Mouse (Mus musculus) 416B (cell line): ENCODE results near the gene Klhdc8a.

ENCODE experiments used
- DNase-seq: peaks from one replicate; pipeline ENCODE4 v3.0.0; 2011; ENCODE audit warnings: low read depth

Klhdc8a gene

DNA sequence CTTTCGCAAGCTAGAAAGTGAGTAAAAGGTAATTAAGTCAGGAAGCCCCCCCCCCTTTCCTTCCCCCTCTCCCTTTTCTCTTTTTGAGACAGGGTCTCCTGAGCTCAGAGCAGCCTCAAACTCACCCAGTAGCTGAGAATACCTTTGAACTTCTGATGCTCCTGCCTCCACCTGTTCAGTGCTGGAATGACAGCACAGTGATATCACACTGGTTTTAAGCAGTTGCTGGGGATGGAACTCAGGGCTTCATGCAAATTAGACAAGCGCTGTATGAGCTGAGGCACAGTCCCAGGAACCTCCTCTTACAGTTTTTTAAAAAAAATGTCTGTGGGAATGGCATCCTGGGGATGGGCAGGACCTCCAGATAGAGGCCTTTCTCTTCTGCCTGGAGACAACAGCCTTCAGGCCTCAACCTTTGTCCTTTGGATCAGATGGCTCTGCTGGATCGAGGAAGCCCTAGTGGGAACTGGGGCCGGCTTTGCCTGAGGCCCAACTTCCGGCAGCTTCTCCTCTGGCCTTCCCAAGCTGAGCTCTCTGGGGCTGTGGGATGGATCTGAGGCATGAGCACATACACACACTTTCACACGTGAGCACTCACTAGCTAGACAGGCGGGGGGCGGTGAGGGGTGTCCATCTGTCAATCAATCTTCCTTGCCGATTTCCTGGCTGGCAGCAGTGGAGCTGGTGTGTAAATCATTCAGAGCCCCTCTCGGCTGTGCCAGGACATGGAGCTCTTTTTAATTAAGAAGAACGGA is 7.3 kb upstream of the Klhdc8a start:
- DNase-seq, result no peak

DNA sequence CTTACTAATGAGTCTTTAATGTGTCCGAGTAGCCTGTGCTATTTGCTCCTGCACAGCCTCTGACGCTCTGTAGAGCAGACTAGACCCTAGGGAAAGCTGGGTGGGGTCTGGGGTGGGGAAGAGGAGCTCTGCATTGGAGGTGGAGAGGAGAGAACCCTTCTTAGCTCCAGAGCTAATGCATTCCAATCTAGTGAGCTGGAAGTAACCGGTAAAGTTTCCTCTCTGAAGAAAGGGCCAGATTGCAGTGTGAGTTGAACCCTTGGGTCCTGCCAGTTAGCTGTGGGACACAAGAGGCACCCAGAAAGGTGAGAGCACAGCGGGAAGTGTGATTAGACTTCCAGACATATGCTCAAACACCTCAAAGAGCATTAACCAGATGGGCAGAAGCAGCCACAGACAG is 6.7 kb upstream of the Klhdc8a start:
- DNase-seq, result no peak

- no peak for DNase-seq
These were observed 5.9 kb upstream of the Klhdc8a start for GRCm38 (mm10) chr1:132292318-132293129.

- DNase-seq, result no peak
These were observed 2.9 kb upstream of the Klhdc8a start for GRCm38 (mm10) chr1:132295506-132295905.

GRCm38 (mm10) chr1:132296051-132296450 is 2.4 kb upstream of the Klhdc8a start:
- no peak for DNase-seq

DNA sequence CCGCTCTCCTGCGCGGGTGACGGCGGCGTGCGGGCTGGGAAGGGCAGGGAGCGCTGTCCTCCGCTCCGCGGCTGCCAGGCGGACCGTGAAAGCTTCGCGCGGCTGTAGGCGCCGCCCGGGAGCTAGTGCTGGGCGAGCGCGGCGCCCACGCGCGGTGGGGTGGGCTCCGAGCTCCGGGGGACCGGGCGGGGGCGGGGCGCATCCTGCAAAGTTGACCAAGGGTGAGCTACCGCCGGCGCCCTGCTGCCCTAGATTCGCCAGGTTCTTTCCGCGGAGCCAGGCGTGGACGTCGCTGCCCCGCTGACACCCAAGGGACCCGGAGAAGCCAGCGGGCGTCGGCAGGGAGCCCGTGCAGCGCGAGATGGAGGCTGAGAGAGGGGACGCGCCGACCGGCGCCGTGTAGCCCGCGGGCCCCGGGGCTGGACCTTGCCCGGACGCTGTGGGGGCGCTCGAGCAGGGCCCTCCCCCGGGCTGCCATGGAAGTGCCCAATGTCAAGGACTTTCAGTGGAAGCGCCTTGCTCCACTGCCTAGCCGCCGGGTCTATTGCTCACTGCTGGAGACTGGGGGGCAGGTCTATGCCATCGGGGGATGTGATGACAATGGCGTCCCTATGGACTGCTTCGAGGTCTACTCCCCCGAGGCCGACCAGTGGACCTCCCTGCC is 507 bp downstream of the Klhdc8a start:
- DNase-seq, result no peak

- DNase-seq, result no peak
These were observed 1.3 kb downstream of the Klhdc8a start for GRCm38 (mm10) chr1:132299744-132300143.

DNA sequence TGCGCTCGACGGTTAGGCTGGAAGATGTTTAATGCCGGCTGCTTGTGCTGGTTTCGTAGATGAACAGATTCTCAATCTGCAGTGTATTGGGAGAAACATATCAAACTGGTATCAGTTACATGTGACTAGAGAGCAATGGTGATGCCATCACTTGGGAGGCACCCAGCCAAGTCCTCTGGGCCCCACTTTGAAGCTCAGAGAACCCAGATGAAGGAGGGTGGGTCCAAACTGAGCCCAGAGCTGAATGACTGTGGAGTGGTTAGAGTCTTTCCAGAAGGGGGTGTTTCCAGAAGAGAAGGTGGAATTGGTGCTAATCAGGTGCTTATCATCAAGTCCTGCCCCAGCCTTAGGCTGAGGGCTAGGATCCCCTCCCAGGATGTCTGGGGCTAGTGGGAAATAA is 2.8 kb downstream of the Klhdc8a start:
- DNase-seq, result no peak

- no peak for DNase-seq
These were observed 4.0 kb downstream of the Klhdc8a start for GRCm38 (mm10) chr1:132302341-132302866.

DNA sequence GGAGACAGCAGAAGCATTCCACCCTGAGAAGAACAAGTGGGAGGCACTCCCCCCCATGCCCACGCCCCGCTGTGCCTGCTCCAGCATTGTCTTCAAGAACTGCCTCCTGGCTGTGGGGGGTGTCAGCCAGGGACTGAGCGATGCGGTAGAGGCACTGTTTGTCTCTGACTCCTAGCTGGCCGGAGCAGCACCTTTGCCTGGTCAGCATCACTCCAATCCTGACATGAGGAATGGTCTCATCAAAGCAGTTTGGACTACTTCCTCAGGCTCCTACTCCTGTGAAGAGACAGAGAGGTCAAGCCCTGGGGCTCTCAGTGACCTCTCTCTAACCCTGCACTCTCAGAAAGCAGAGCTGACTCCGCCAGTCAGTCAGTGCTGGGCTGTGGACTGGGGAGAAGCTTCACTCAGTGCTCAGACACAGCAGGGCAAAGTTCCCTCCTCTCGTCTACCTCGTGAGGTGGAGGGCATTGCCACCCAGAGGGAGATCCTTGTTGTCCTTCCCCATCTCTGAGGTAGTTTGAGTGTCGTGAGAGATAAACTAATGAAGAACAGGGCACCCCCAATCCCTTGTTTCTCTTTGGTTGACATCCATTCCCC is 6.3 kb downstream of the Klhdc8a start:
- no peak for DNase-seq

DNA sequence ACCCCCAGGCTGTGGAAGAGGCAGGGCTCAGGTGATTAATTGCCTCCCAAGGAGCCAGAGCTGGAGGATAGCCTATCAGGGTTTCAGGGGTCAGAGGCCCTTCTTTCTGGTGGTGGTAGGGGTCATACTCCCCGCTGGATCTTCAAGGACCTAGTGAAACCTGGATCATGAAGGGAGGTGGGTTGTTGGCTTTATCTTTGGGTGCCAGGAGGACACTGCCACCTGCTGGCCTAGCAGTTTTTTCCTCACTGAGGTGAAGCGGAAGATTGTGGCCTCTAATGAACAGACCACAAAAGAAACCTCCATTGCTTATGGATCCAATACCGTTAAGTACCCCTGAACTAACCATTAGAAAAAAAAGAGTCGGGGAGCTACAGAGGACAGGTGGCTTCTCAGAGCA is 7.7 kb downstream of the Klhdc8a start:
- DNase-seq, result peak; percentile 56

DNA sequence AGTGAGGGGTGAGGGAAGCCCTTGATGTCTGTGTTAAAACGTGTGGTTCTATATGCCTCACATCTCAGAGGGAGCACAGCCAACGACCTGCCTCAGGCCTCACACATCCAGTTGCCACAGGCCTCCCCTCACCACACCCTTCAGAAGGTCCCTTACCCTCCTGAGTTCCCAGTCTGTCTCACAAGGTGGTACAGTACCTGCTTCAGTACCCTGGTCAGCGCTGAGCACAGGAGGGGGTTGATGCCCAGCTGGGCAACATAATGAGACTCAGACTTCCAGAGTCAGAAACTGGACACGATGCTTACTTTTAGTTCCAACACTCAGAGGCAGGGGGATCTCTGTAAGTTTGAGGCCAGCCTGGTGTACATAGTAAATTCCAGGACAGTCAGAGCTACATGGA is 8.4 kb downstream of the Klhdc8a start:
- peak; percentile 36 for DNase-seq

GRCm38 (mm10) chr1:132307962-132308361 is 9.5 kb downstream of the Klhdc8a start:
- DNase-seq, result no peak

- DNase-seq, result peak; percentile 41
These were observed 10.2 kb downstream of the Klhdc8a start for GRCm38 (mm10) chr1:132308674-132309073.

GRCm38 (mm10) chr1:132310754-132311153 is 12.3 kb downstream of the Klhdc8a start:
- DNase-seq, result no peak

DNA sequence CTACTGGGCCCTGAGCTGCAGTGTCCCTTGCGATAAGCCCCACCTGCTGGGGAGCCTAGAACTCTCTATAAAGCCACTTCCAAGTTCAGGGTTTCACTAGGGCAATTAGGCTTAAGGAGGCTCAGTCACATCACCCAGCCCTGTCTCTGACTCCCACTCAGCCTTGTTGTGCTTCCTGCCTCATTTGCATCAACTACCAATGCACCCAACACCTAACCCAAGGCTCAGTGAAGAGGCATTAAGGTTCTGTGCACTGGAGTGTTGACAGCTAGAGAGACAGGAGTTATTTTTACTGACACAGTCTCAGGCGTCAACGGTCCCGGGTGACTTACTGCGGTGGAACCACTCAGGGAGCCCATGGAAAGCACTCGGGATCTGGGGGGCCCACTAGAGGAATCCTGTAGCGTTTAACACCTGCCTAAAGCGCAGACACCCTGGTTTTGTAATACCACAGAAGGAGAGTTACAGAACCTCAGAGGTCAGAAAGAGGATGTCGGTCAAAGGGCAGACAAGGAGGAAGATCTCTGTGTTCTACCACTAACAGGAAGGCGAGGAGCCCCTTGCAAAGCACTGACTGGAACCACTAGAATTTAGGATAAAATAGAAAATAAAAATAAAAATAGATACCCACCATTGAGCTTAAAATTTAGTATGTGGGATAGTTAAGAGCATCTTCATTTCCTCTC is 12.9 kb downstream of the Klhdc8a start:
- peak; percentile 65 for DNase-seq

- DNase-seq, result peak; percentile 91
These were observed 13.6 kb downstream of the Klhdc8a start for GRCm38 (mm10) chr1:132312043-132312442.

GRCm38 (mm10) chr1:132312703-132313102 is 14.3 kb downstream of the Klhdc8a start:
- peak; percentile 87 for DNase-seq

- no peak for DNase-seq
These were observed 17.6 kb downstream of the Klhdc8a start, which contains the start of gene Nuak2 for GRCm38 (mm10) chr1:132315889-132316624. Gene Nuak2, plus strand, starts transcription at chr1:132316126.

DNA sequence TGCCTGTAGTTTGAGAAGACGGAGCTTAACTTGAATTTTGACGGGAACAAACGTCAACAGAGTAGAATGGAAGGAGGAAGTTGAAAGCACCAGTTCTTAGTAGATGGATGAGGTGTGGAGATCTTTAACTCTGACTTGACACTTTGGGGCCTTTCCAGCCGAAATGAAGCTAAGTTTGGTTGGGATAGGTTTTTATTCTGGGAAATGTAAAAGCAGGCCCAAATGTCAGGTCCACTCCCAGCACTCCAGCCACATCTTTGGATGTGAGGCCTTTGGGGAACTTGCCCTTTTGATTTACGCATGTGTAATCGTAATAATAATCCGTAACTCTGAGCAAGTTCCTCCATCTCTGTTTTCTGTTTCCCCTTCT is 18.2 kb downstream of the Klhdc8a start:
- no peak for DNase-seq

DNA sequence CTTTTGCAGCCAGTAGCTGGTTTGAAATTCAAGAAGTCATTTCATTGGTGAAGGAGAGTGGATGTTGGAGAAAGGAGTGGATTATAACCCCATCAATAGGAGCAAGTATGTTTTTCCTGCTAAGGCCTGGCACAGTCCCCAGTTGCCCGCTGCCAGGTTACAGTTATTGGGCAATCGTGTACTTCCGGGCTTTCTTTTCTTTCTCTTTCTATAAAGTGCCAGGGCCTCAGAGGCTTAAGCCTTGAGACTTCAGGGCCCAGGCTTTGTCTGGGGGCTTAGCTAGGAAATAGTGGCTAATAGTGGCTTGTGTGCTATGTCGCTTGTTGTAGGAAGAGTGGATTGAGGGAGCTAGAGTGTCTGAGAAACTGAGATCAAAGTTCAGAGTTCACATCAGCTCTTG is 19.0 kb downstream of the Klhdc8a start:
- peak; percentile 86 for DNase-seq
